Mouse (Mus musculus): Measurements from ENCODE around the gene Olfr521.

- no peak for TF ChIP-seq TAL1 (IDR thresholded peaks at IDR 0.05; ENCODE audit: low read length)
- no peak for TF ChIP-seq GATA1 (IDR thresholded peaks at IDR 0.05; ENCODE audit: low read length)
These were observed 28.7 kb upstream of the Olfr521 start for GRCm38 (mm10) chr7:99734612-99735011.
